Mouse (Mus musculus): ENCODE measurements at regions not wholly inside any gene's neighbourhood (a gene's known extent, or its start where the extent isn't known, plus 50 kb on each side); places are given as distances from the start of the nearest gene placed in this dataset.

DNA sequence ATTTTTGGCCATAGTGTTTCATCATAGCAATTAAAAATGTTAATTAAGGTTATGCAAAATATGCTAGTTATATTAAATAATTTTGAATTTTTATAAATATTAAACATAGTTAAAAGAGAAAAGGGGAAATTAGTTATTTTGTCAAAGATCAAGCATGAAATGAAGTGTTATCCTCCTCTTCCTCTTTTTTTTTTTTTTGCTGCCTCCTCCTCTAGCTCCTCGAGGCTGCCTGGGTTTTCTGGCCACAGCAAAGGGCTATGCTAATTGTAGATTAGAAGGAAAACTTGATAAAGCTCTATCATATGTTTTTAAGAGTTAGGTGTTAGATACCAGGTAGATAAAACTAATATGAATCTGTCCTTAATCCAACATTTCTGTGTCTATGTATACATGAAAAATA lies 54.4 kb upstream of the Laptm4a start:
- Histone ChIP-seq H3K4me3 (ENCODE audit: low read length) (no peak overlapping the region), H3K27ac (no peak overlapping the region), H3K9me3 (ENCODE audit: low read length) (no peaks in the 10 kb centered on the region), H3K4me1 (ENCODE audit: insufficient read depth, low read length) (no peaks in the 10 kb centered on the region), H3K36me3 (ENCODE audit: insufficient read depth, low read length) (no peaks in the 10 kb centered on the region), H3K27me3 (ENCODE audit: insufficient read depth, low read length) (no peaks in the 10 kb centered on the region), H3K9ac (replicated peaks; ENCODE audit: low read length) (no peak overlapping the region), H3K4me2 (ENCODE audit: low read depth, low read length) (no peak overlapping the region)
- 48% methylated on average over 1 of the region's 1 CpGs for WGBS
- ATAC-seq: no peak
- TF ChIP-seq CTCF (IDR thresholded peaks at IDR 0.05; ENCODE audit: low read depth): no peak
- no peak for DNase-seq (ENCODE audit: low spot score)

DNA sequence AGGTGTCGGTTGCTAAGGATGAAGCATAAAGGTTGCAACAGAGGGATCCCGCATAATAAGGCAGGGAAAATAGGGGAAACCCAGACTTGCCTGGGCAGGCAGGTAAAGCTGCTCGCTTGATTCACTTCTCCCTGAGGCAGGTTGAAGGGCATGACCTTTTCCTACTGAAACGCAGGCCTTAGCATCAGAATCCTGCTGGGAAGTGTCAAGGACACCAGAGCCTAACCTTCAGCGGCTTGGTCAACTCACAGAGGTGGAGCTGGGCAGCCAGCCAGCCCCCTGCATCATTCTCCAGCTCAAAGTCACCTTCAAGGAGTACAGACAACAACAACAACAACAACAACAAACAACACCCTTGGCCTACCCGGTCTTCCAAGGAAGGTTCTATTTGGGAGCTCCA lies 52.8 kb upstream of the Laptm4a start:
- Histone ChIP-seq H3K36me3 (ENCODE audit: insufficient read depth, low read length) (no peaks in the 10 kb centered on the region), H3K9ac (replicated peaks; ENCODE audit: low read length) (no peak overlapping the region), H3K4me3 (ENCODE audit: low read length) (no peak overlapping the region), H3K4me2 (ENCODE audit: low read depth, low read length) (no peak overlapping the region), H3K27me3 (ENCODE audit: insufficient read depth, low read length) (no peaks in the 10 kb centered on the region), H3K9me3 (ENCODE audit: low read length) (no peaks in the 10 kb centered on the region), H3K27ac (no peak overlapping the region), H3K4me1 (ENCODE audit: insufficient read depth, low read length) (no peaks in the 10 kb centered on the region)
- DNase-seq (ENCODE audit: low spot score) (no peak), ATAC-seq (no peak)
- no peak for TF ChIP-seq CTCF (IDR thresholded peaks at IDR 0.05; ENCODE audit: low read depth)
- 69% methylated on average over 6 of the region's 6 CpGs for WGBS

DNA sequence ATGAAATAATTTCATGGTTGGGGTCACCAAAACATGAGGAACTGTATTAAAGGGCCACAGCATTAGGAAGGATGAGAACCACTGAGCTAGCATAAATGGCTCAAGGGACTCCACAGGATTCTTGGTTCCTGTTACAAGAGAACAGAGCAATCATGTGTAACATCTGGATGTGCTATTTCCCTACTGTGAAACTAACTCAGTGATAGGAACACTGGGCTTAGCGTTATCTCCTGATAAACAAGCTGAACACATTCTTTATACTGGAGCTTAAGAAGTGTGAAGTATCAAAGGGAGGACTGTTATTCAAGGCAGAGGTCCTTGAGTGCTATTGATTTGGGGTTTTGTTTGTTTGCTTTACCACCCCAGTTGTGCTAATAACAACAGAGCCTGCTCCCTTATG lies 52.3 kb upstream of the Laptm4a start:
- no peaks in the 10 kb centered on the region for H3K9me3 ChIP-seq (ENCODE audit: low read length)

More for the DNA sequence above, 52.3 kb upstream of the Laptm4a start:
- Histone ChIP-seq H3K36me3 (ENCODE audit: insufficient read depth, low read length) (no peaks in the 10 kb centered on the region), H3K4me2 (ENCODE audit: low read depth, low read length) (no peak overlapping the region), H3K9ac (replicated peaks; ENCODE audit: low read length) (no peak overlapping the region), H3K27me3 (ENCODE audit: insufficient read depth, low read length) (no peaks in the 10 kb centered on the region), H3K4me3 (ENCODE audit: low read length) (no peak overlapping the region), H3K4me1 (ENCODE audit: insufficient read depth, low read length) (no peaks in the 10 kb centered on the region), H3K27ac (no peak overlapping the region)
- WGBS: 64% methylated on average over 1 of the region's 1 CpGs
- no peak for TF ChIP-seq CTCF (IDR thresholded peaks at IDR 0.05; ENCODE audit: low read depth)
- no peak for DNase-seq (ENCODE audit: low spot score)
- no peak for ATAC-seq
